Mouse (Mus musculus) midbrain, embryonic 13.5 days (tissue): Measurements from ENCODE around the gene Sez6l. TPM values are rescaled to one million over a fixed set of nuclear protein-coding genes. Genes with fewer than 3 reads are reported as not detected.

Source experiments
- ATAC-seq: fragments of 200-750 bp; cut with Nextera tagmentation; 2 replicates; pipeline ENCODE4 v1.8.0; 2017; ENCODE audit warnings: mild to moderate bottlenecking, moderate TSS enrichment, moderate library complexity
- H3K27ac ChIP-seq: fragments of 300-500 bp; sonication (generic); 2 replicates; pipeline ENCODE4 v1.5.1; 2015; ENCODE audit warnings: inconsistent platforms, mild to moderate bottlenecking, moderate library complexity
- H3K27me3 ChIP-seq: fragments of 300-500 bp; sonication (generic); 2 replicates; pipeline ENCODE4 v1.6.1; 2015; ENCODE audit warnings: mild to moderate bottlenecking, inconsistent platforms
- H3K36me3 ChIP-seq: fragments of 300-500 bp; sonication (generic); 2 replicates; pipeline ENCODE4 v1.6.1; 2015; ENCODE audit warnings: mild to moderate bottlenecking, inconsistent platforms
- H3K4me1 ChIP-seq: fragments of 300-500 bp; sonication (generic); replicated peaks from 2 replicates; pipeline ENCODE4 v1.6.1; 2015; ENCODE audit warnings: inconsistent platforms
- H3K4me2 ChIP-seq: fragments of 300-500 bp; sonication (generic); replicated peaks from 2 replicates; pipeline ENCODE4 v1.6.1; 2015; ENCODE audit warnings: moderate library complexity, mild to moderate bottlenecking, inconsistent platforms
- H3K4me3 ChIP-seq: fragments of 300-500 bp; sonication (generic); replicated peaks from 2 replicates; pipeline ENCODE4 v1.5.1; 2015; ENCODE audit warnings: mild to moderate bottlenecking, inconsistent platforms
- H3K9ac ChIP-seq: fragments of 300-500 bp; sonication (generic); replicated peaks from 2 replicates; pipeline ENCODE4 v1.6.1; 2015; ENCODE audit warnings: mild to moderate bottlenecking, inconsistent platforms
- H3K9me3 ChIP-seq: fragments of 300-500 bp; sonication (generic); 2 replicates; pipeline ENCODE4 v1.6.1; 2016; ENCODE audit warnings: mild to moderate bottlenecking, inconsistent platforms
- WGBS: fragments of 180-500 bp; shearing (Covaris S2); methylation state at CpG from one replicate; pipeline ENCODE4 v1.1.7; 2015; 5-methylcytosine and 5-hydroxymethylcytosine counted together
- polyA plus RNA-seq: library from polyadenylated mRNA; unstranded; fragments of >200 nt; fragmentation: Nextera tagmentation; extraction: Ambion mirVana; gene quantifications from 2 replicates; pipeline ENCODE4 v1.2.1, GENCODE M21; 2015

Sez6l gene
- polyA plus RNA-seq, 1 experiment from 2014 or later: 41.6 TPM

GRCm38 (mm10) chr5:112554508-112554907, 22.5 kb downstream of the Sez6l start:
- no peak overlapping the region for H3K27ac ChIP-seq
- 79% methylated on average over 10 of the region's 10 CpGs for WGBS
- ATAC-seq: no peak
- H3K4me2 ChIP-seq: no peak overlapping the region
- no peaks in the 10 kb centered on the region for H3K9me3 ChIP-seq
- no peak overlapping the region for H3K4me3 ChIP-seq
- H3K36me3 ChIP-seq: no peaks in the 10 kb centered on the region; the same call in 1 of the 2 replicates
- no peak overlapping the region for H3K9ac ChIP-seq
- H3K4me1 ChIP-seq: peaks cover 47% of the 10 kb centered on the region
- no peaks in the 10 kb centered on the region for H3K27me3 ChIP-seq

DNA sequence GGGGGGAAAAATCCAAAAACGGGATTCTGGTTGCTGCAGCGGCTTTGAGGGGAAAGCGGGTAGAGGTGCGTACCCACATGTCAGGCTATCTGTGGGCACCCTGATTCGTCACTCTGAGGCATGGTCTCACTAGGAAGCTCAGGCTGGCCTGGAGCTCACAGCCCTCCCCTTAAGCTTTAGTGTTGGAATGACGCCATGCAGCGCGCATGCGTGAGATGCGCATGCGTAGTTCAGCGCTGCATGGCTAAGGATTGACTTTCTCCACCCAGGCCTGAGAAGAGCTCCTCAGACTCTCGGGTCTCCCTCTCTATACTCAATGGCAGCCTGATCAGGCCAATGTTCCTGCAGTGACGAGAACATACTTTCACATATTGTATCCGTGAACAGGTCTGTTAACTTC, 24.2 kb downstream of the Sez6l start:
- Histone ChIP-seq H3K9ac (no peak overlapping the region), H3K27me3 (no peaks in the 10 kb centered on the region), H3K27ac (peak overlapping the region; percentile 86), H3K4me3 (no peak overlapping the region), H3K9me3 (no peaks in the 10 kb centered on the region), H3K36me3 (no peaks in the 10 kb centered on the region), H3K4me1 (peaks cover 61% of the 10 kb centered on the region), H3K4me2 (no peak overlapping the region)
- 0 out of 2 replicates have a peak, but pooled peaks have one; percentile 27 for ATAC-seq
- 88% methylated on average over 15 of the region's 15 CpGs for WGBS

GRCm38 (mm10) chr5:112551975-112552728, 24.8 kb downstream of the Sez6l start:
- no peaks in the 10 kb centered on the region for H3K27me3 ChIP-seq
- no peak overlapping the region for H3K4me3 ChIP-seq
- 35% methylated on average over 17 of the region's 17 CpGs for WGBS
- H3K9me3 ChIP-seq: no peaks in the 10 kb centered on the region
- H3K9ac ChIP-seq: no peak overlapping the region
- H3K27ac ChIP-seq: peak overlapping the region; percentile 86
- H3K4me2 ChIP-seq: peak overlapping the region; percentile 36
- H3K4me1 ChIP-seq: peaks cover 61% of the 10 kb centered on the region
- H3K36me3 ChIP-seq: no peaks in the 10 kb centered on the region
- peak; percentile 75 for ATAC-seq

GRCm38 (mm10) chr5:112548846-112549620, 28.0 kb downstream of the Sez6l start:
- Histone ChIP-seq H3K4me1 (peaks cover 66% of the 10 kb centered on the region), H3K4me2 (0 out of 2 replicates have a peak overlapping the region, but pooled peaks have one; percentile 5), H3K4me3 (no peak overlapping the region), H3K36me3 (no peaks in the 10 kb centered on the region), H3K27me3 (peaks cover 3% of the 10 kb centered on the region; the same call in 1 of the 2 replicates), H3K9me3 (no peaks in the 10 kb centered on the region), H3K27ac (peak overlapping the region; percentile 77), H3K9ac (peak overlapping the region; percentile 19; the same call in 1 of the 2 replicates)
- ATAC-seq: no peak
- WGBS: 53% methylated on average over 12 of the region's 12 CpGs

DNA sequence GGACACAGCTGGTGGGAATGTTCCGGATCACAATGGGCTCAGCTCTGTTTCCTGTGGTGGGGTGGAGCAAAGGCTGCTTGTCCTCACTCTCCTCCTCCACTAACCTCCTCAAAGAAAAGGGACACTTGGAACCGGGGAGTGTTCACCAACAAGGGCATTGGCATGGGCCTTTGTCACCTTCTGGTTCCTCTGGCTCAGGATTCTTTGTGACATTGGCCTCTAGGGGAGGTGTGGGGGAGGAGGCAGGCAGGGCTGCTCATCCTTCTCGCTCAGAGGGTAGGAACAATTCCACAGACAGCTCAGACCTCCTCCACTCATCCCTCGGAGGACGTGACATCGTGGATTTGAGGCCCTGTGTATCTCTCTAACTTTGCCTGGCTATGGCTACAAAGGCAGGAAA, 30.2 kb downstream of the Sez6l start:
- no peak for ATAC-seq
- peak overlapping the region; percentile 2; the same call in 1 of the 2 replicates for H3K27ac ChIP-seq

GRCm38 (mm10) chr5:112538295-112538694, 38.7 kb downstream of the Sez6l start:
- 79% methylated on average over 3 of the region's 3 CpGs for WGBS
- no peaks in the 10 kb centered on the region for H3K36me3 ChIP-seq
- H3K27me3 ChIP-seq: no peaks in the 10 kb centered on the region
- no peak for ATAC-seq
- H3K9me3 ChIP-seq: no peaks in the 10 kb centered on the region
- no peak overlapping the region for H3K4me2 ChIP-seq
- H3K4me1 ChIP-seq: peaks cover 40% of the 10 kb centered on the region
- H3K9ac ChIP-seq: no peak overlapping the region
- H3K4me3 ChIP-seq: no peak overlapping the region
- no peak overlapping the region for H3K27ac ChIP-seq

More for the DNA sequence above, 30.2 kb downstream of the Sez6l start:
- Histone ChIP-seq H3K9ac (no peak overlapping the region), H3K36me3 (no peaks in the 10 kb centered on the region), H3K4me1 (peaks cover 68% of the 10 kb centered on the region), H3K9me3 (no peaks in the 10 kb centered on the region), H3K4me2 (no peak overlapping the region), H3K27me3 (peaks cover 7% of the 10 kb centered on the region; the same call in 1 of the 2 replicates), H3K4me3 (no peak overlapping the region)
- 69% methylated on average over 6 of the region's 6 CpGs for WGBS

DNA sequence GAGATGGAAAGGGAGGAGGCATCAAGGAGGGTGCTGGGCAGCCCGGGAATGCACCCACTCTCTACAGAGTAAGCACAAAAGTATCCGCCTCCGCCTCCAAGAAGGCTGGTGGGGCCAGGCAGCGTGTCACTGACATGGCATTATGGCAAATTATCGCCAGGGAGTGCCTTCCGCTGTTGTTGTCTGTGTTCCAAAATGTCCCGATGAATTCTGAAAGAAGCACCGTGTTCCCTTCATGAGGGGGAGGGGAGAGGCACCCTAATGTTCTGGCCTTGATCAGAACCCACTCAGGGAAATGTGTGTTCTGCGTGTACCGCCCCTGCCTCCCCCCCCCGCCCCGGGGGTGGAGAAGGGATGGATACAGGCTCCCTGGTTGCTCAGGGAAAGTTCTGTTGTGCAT, 41.1 kb downstream of the Sez6l start:
- H3K9me3 ChIP-seq: peaks cover 3% of the 10 kb centered on the region; the same call in 1 of the 2 replicates
- no peak overlapping the region for H3K9ac ChIP-seq
- 78% methylated on average over 12 of the region's 12 CpGs for WGBS
- peaks cover 36% of the 10 kb centered on the region for H3K4me1 ChIP-seq
- H3K4me2 ChIP-seq: no peak overlapping the region
- H3K27me3 ChIP-seq: no peaks in the 10 kb centered on the region
- H3K4me3 ChIP-seq: no peak overlapping the region
- H3K27ac ChIP-seq: no peak overlapping the region
- ATAC-seq: no peak
- H3K36me3 ChIP-seq: peaks cover 4% of the 10 kb centered on the region; the same call in 1 of the 2 replicates

GRCm38 (mm10) chr5:112534146-112534545, 42.8 kb downstream of the Sez6l start:
- no peak overlapping the region for H3K4me2 ChIP-seq
- H3K36me3 ChIP-seq: peaks cover 4% of the 10 kb centered on the region; the same call in 1 of the 2 replicates
- H3K27me3 ChIP-seq: peaks cover 15% of the 10 kb centered on the region
- no peak overlapping the region for H3K4me3 ChIP-seq
- peaks cover 3% of the 10 kb centered on the region; the same call in 1 of the 2 replicates for H3K9me3 ChIP-seq
- WGBS: 29% methylated on average over 11 of the region's 11 CpGs
- H3K4me1 ChIP-seq: peaks cover 41% of the 10 kb centered on the region
- no peak for ATAC-seq
- H3K9ac ChIP-seq: no peak overlapping the region
- H3K27ac ChIP-seq: no peak overlapping the region

DNA sequence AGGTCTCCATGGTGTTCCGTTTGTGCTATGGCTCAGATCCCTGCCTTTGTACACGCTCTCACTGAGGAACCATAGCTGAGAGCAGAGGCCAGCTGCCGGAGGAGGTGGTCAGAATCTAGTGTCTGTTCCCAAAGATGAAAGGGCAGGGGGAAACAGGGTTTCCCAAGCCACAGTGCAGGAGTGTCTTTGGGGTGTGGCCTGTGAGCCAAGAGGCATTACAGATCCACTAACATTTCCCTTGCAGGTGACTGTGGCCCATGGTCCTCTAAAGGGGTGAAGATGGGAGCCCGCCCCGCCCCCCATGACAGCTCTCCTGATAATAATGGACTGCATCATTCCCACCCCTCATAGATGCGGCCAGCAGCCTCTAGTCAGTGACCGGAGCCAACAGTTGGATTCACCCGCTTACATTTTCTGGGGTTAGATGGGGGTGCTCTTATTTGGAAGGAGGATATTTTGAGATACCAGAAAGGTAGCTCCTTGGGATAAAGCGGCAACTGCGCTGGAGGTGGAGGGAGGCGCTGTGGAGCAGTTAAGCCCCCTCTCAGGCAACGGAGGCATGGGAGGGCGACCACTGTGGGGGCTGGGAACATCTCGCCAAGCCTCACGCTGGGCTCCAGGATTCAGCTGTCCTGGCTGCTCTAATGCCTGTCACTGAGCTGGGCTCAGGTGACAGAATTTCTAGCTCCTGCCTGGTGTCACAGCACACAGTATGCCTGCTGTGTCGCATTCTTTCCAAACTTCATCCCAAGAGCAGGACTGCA, 43.5 kb downstream of the Sez6l start:
- H3K27me3 ChIP-seq: peaks cover 15% of the 10 kb centered on the region
- 0 out of 2 replicates have a peak, but pooled peaks have one; percentile 37 for ATAC-seq

DNA sequence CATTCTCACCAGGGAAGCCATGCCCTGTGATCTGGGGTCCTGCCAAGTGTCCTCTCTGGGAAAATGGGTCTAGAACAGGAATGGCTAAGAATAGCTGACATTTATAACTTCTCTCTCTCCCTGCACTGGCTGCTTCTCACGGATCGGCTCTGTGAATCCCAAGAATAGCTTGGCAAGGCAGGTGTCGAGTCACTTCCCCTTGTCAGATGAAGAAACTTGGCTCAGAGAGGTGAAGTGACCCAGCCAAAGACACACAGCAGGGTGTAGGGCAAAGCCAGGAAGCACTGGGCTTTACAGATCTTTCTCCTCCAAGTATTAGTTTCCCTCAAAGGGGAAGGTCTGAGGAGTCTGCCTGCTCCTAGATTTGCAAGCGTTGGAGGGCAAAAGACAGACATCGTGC, 44.1 kb downstream of the Sez6l start:
- Histone ChIP-seq H3K36me3 (peaks cover 4% of the 10 kb centered on the region; the same call in 1 of the 2 replicates), H3K4me1 (peaks cover 49% of the 10 kb centered on the region)
- 83% methylated on average over 5 of the region's 5 CpGs for WGBS

More for the DNA sequence above, 43.5 kb downstream of the Sez6l start:
- Histone ChIP-seq H3K9me3 (peaks cover 3% of the 10 kb centered on the region; the same call in 1 of the 2 replicates), H3K4me2 (no peak overlapping the region), H3K9ac (no peak overlapping the region), H3K4me3 (no peak overlapping the region), H3K27ac (no peak overlapping the region), H3K36me3 (peaks cover 4% of the 10 kb centered on the region; the same call in 1 of the 2 replicates), H3K4me1 (peaks cover 47% of the 10 kb centered on the region)
- 50% methylated on average over 16 of the region's 16 CpGs for WGBS

DNA sequence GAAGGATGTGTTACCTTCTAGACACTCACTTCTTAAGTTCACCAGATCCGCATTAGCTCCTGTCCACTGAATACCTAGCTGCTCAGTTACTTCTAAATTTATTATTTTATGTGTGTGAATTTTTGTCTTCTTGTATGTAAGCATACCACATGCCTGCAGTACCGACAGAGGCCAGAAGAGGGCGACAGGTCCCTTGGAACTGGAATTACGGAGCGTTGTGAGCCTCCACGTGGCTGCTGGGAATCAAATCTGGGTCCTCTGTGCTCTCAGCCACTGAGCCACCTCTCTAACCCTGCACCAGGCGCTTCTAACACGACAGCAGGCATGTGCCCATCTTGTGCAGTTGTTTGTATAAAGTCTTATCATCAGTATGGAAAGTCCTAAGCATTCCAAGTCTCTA, 44.8 kb downstream of the Sez6l start:
- H3K4me1 ChIP-seq: peaks cover 53% of the 10 kb centered on the region
- 72% methylated on average over 8 of the region's 8 CpGs for WGBS
- H3K27ac ChIP-seq: no peak overlapping the region
- peaks cover 3% of the 10 kb centered on the region; the same call in 1 of the 2 replicates for H3K9me3 ChIP-seq
- H3K27me3 ChIP-seq: peaks cover 15% of the 10 kb centered on the region
- ATAC-seq: no peak
- H3K4me3 ChIP-seq: no peak overlapping the region
- H3K9ac ChIP-seq: no peak overlapping the region
- H3K4me2 ChIP-seq: no peak overlapping the region
- H3K36me3 ChIP-seq: peaks cover 4% of the 10 kb centered on the region; the same call in 1 of the 2 replicates

More for the DNA sequence above, 44.1 kb downstream of the Sez6l start:
- Histone ChIP-seq H3K9ac (no peak overlapping the region), H3K27me3 (peaks cover 15% of the 10 kb centered on the region), H3K27ac (no peak overlapping the region), H3K4me2 (no peak overlapping the region), H3K4me3 (no peak overlapping the region), H3K9me3 (peaks cover 3% of the 10 kb centered on the region; the same call in 1 of the 2 replicates)
- no peak for ATAC-seq
